Mouse (Mus musculus) limb, embryonic 11.5 days (tissue): ENCODE results near the gene Capn1. TPM values are rescaled to one million over a fixed set of nuclear protein-coding genes. Genes with fewer than 3 reads are reported as not detected.
"Not testable (repeated sequence)": the region's sequence is repeated elsewhere in the genome, so short reads cannot be mapped to it uniquely, and the experiment has no call there.

Experiments
- ATAC-seq: fragments of 200-750 bp; cut with Nextera tagmentation; 2 replicates; pipeline ENCODE4 v1.8.0; 2017; ENCODE audit warnings: low read depth; ENCODE audit not compliant: insufficient number of reproducible peaks, low FRiP score, low TSS enrichment
- DNase-seq: peaks from one replicate; pipeline ENCODE4 v3.0.0-alpha.2; 2015; ENCODE audit warnings: low spot score
- H3K27ac ChIP-seq: fragments of 300-500 bp; sonication (generic); replicated peaks from 2 replicates; pipeline ENCODE4 v1.5.1; 2014; ENCODE audit warnings: low read depth, mild to moderate bottlenecking, low read length
- H3K27me3 ChIP-seq: fragments of 300-500 bp; sonication (generic); 2 replicates; pipeline ENCODE4 v1.6.1; 2014; ENCODE audit warnings: mild to moderate bottlenecking, low read length, mixed read lengths; ENCODE audit not compliant: control insufficient read depth, insufficient read depth
- H3K36me3 ChIP-seq: fragments of 300-500 bp; sonication (generic); 2 replicates; pipeline ENCODE4 v1.6.1; 2014; ENCODE audit warnings: mild to moderate bottlenecking, low read length, moderate library complexity, mixed read lengths; ENCODE audit not compliant: control insufficient read depth, insufficient read depth
- H3K4me1 ChIP-seq: fragments of 300-500 bp; sonication (generic); 2 replicates; pipeline ENCODE4 v1.6.1; 2014; ENCODE audit warnings: low read length, mixed read lengths; ENCODE audit not compliant: control insufficient read depth, insufficient read depth
- H3K4me2 ChIP-seq: fragments of 300-500 bp; sonication (generic); 2 replicates; pipeline ENCODE4 v1.6.1; 2014; ENCODE audit warnings: low read depth, mild to moderate bottlenecking, moderate library complexity; ENCODE audit not compliant: severe bottlenecking
- H3K4me3 ChIP-seq: fragments of 300-500 bp; sonication (generic); 2 replicates; pipeline ENCODE4 v1.5.1; 2014; ENCODE audit warnings: low read depth, low read length
- H3K9ac ChIP-seq: fragments of 300-500 bp; sonication (generic); 2 replicates; pipeline ENCODE4 v1.6.1; 2014; ENCODE audit warnings: mild to moderate bottlenecking, low read length
- H3K9me3 ChIP-seq: fragments of 300-500 bp; sonication (generic); 2 replicates; pipeline ENCODE4 v1.6.1; 2016; ENCODE audit warnings: low read length; ENCODE audit not compliant: control insufficient read depth
- WGBS: fragments of 180-500 bp; shearing (Covaris S2); extraction: QIAGEN DNeasy Blood & Tissue Kit; methylation state at CpG from one replicate; pipeline ENCODE4 v1.1.7; 2014; 5-methylcytosine and 5-hydroxymethylcytosine counted together
- polyA plus RNA-seq: library from polyadenylated mRNA; unstranded; fragments of >200 nt; fragmentation: Nextera tagmentation; extraction: Ambion mirVana; gene quantifications from 2 replicates; pipeline ENCODE4 v1.2.1, GENCODE M21; 2014

Capn1 gene
- polyA plus RNA-seq, 1 experiment from 2014 or later: 3.6 TPM

DNA sequence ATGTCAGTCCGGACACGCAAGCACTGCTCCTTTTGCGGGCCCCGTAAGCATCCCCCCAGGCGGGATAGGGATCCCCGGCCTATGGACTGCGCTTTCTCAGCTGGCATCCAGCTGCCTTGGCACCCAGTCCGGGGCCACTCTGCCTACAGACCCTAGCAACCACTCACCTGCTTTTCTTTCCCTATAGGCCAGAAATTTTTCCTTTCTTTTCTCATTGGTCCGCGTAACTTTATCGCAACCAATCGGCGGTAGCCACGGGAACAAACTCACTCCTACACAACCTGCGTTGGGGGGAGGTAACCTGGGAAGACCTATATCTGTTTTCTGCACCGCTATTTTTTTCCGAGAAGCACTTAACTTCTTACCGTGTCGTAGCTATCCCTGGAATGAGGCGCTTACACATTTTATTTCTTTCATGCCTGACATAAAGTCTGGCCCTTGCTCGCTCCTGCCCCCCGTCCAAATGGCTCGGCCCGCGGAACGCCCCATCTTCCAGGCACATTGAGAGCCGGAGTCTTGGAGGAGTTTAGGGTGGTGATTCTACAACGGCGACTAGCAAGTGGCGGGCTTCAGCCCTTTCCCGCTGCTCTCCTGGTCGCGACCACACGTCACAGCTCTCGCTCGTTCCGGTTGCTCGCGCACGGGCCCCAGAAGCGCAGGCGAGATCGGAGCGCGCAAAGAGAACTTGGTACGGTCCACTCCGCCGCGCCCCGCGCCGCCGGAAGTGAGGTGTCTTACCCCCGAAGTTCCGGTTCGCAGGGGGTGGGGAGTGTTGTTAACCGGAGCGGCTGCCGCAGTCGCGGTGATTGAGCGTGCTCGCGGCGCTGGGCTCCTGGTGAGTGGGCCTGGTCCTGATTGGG, 30.8 kb upstream of the Capn1 start, which contains the start of gene Syvn1:
Gene Syvn1, plus strand, starts transcription at position 283 of the 860 bp plus-strand sequence.
- Histone ChIP-seq H3K4me1 (peaks cover 8% of the 10 kb centered on the region), H3K36me3 (peaks cover 24% of the 10 kb centered on the region), H3K9ac (peak within 1 kb of the TSS; percentile 92), H3K27me3 (no peaks in the 10 kb centered on the region), H3K4me3 (peak within 1 kb of the TSS; percentile 93), H3K4me2 (peak within 1 kb of the TSS; percentile 96), H3K27ac (peak within 1 kb of the TSS; percentile 97), H3K9me3 (no peaks in the 10 kb centered on the region)
- ATAC-seq (peak; percentile 89), DNase-seq (peak; percentile 92)
- WGBS: under 1% methylated on average over 65 of the region's 65 CpGs

DNA sequence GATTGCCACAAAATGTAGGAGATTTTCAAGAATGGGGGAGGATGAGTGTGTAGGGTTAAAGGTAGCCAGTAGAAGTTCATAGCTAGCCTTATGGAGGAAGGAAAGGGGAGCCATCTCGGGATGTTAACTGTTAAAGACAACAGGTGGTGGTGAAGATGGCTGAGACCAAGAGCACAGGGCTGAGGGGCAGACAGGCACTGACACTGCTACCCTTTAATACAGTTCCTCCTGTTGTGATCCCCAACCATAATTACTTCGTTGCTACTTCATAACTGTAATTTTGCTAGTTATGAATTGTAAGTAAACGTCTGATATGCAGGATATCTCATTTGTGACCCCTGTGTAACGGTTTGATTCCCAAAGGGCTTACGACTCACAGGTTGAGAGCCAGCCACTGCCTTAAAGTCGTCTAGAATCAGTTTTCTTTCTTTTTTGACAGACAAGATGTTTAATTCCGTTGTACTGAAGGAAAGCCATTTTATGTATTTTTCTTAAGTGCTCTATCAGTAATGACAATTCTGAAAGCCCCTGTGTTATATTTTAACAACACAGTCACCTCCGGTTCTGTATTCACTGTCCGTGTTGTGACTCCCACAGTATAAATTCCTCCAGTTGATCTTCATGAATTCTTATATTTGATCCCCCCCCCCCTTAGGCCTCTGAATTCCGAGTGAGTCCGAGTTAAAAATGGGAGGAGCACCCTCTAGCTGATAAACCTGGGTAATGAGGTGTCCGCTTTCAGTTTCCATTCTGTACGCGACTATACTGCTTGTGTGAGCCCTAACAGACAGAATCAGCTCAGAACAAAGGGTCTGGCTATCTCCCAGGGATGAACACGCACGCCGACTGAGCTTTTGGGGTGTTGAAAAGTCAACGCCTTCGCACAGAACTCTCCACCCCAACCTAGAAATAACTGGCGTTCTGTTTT, 29.9 kb upstream of the Capn1 start:
- Histone ChIP-seq H3K27me3 (no peaks in the 10 kb centered on the region), H3K4me1 (peaks cover 8% of the 10 kb centered on the region), H3K9ac (peak overlapping the region; percentile 92), H3K4me2 (peak overlapping the region; percentile 96), H3K4me3 (peak overlapping the region; percentile 93), H3K27ac (peak overlapping the region; percentile 97), H3K9me3 (no peaks in the 10 kb centered on the region), H3K36me3 (peaks cover 17% of the 10 kb centered on the region)
- DNase-seq: no peak
- WGBS: 23% methylated on average over 20 of the region's 20 CpGs
- ATAC-seq: no peak; the same call in 1 of the 2 replicates

DNA sequence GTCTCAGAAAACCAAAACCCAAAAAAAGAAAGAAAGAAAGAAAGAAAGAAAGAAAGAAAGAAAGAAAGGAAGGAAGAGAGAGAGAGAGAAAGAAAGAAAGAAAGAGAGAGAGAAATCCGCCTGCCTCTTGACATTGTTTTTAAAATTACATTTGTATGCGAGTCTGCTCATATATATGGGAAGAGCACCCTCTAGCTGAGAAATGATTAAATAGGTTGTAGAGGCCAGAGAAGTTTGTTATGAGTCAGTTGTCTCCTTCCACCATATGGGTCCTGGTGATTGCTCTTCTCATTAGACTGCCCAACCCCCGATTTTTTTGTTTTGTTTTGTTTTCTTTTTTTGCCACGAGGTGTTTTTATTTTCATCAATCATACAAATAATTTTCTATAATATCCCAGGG, 28.4 kb upstream of the Capn1 start:
- H3K27ac ChIP-seq, H3K4me2 ChIP-seq, H3K4me1 ChIP-seq, H3K36me3 ChIP-seq, H3K27me3 ChIP-seq, DNase-seq, ATAC-seq, H3K9ac ChIP-seq, H3K9me3 ChIP-seq, H3K4me3 ChIP-seq: not testable (repeated sequence)
- 83% methylated on average over 4 of the region's 4 CpGs for WGBS

DNA sequence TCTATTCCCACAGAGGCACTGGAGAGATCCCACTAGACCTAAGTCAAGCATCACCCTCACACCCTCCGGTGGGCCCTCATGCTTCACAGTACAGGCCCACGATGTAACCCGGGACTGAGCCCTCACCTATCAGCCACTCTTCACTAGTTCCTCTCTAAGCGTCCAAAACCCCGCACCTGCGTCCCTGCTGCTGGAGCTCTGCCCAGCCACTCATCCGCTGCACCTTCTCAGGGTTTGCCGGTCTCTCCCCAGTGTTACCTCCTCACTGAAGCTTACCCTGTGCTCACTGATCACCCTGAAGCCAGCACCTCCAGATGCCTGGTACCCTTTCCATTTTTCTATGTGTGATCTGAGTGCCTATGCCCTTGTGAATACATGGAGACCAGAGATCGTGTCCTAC, 26.6 kb upstream of the Capn1 start:
- no peak overlapping the region for H3K4me2 ChIP-seq
- DNase-seq: no peak
- no peak overlapping the region for H3K9ac ChIP-seq
- no peak for ATAC-seq
- WGBS: 82% methylated on average over 9 of the region's 9 CpGs
- H3K4me1 ChIP-seq: peaks cover 3% of the 10 kb centered on the region; the same call in 1 of the 2 replicates
- H3K27me3 ChIP-seq: no peaks in the 10 kb centered on the region
- H3K9me3 ChIP-seq: no peaks in the 10 kb centered on the region
- no peaks in the 10 kb centered on the region for H3K36me3 ChIP-seq
- H3K4me3 ChIP-seq: no peak overlapping the region
- no peak overlapping the region for H3K27ac ChIP-seq

- H3K27ac ChIP-seq: no peak overlapping the region
- no peak for ATAC-seq
- no peaks in the 10 kb centered on the region for H3K9me3 ChIP-seq
- H3K36me3 ChIP-seq: no peaks in the 10 kb centered on the region
- H3K4me1 ChIP-seq: no peaks in the 10 kb centered on the region
- H3K27me3 ChIP-seq: no peaks in the 10 kb centered on the region
- no peak for DNase-seq
- H3K4me3 ChIP-seq: no peak overlapping the region
- H3K9ac ChIP-seq: no peak overlapping the region
- H3K4me2 ChIP-seq: no peak overlapping the region
Measured at GRCm38 (mm10) chr19:6040002-6040401, 24.3 kb upstream of the Capn1 start.

- ATAC-seq (no peak), DNase-seq (no peak)
- no peak overlapping the region for H3K4me3 ChIP-seq
- no peak overlapping the region for H3K27ac ChIP-seq
- WGBS: 83% methylated on average over 7 of the region's 7 CpGs
- H3K27me3 ChIP-seq: no peaks in the 10 kb centered on the region
- H3K4me2 ChIP-seq: no peak overlapping the region
- no peak overlapping the region for H3K9ac ChIP-seq
- H3K36me3 ChIP-seq: no peaks in the 10 kb centered on the region
- no peaks in the 10 kb centered on the region for H3K9me3 ChIP-seq
- no peaks in the 10 kb centered on the region for H3K4me1 ChIP-seq
Measured at GRCm38 (mm10) chr19:6038326-6038725, 22.6 kb upstream of the Capn1 start.

- Histone ChIP-seq H3K9ac (no peak overlapping the region), H3K4me3 (no peak overlapping the region), H3K4me2 (no peak overlapping the region), H3K4me1 (no peaks in the 10 kb centered on the region), H3K9me3 (no peaks in the 10 kb centered on the region), H3K36me3 (no peaks in the 10 kb centered on the region), H3K27ac (no peak overlapping the region), H3K27me3 (no peaks in the 10 kb centered on the region)
- DNase-seq (no peak), ATAC-seq (no peak)
Measured at GRCm38 (mm10) chr19:6037695-6038094, 22.0 kb upstream of the Capn1 start.

DNA sequence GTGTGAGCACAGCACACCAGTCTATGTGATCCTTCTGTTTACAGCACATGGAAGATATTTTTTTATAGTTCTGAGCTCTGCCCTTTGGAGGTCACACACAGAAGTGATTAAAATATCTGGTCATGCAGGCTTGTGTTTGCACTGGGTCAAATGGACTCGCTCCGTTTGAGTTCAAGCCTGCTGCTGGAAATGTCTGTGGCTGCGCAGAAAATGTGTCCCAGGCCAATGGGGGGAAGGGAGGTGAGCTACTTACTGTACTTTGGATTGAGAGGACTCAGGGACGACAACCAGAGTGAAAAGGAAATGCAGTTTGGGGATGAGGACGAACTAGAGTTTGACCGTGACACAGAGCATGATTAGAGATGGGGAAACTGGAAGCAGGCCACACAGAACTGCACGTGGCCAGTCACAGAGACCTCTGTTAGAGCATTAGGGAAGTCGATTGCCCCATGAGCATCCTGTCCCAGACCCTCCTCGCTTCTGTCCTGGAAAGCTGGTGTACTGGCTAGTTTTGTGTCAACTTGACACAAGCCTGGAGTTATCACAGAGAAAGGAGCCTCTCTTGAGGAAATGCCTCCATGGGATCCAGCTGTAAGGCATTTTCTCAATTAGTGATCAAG, 20.4 kb upstream of the Capn1 start:
- no peak overlapping the region for H3K4me3 ChIP-seq
- ATAC-seq (no peak), DNase-seq (no peak)
- no peak overlapping the region for H3K9ac ChIP-seq
- no peaks in the 10 kb centered on the region for H3K36me3 ChIP-seq
- WGBS: 77% methylated on average over 9 of the region's 9 CpGs
- H3K4me1 ChIP-seq: no peaks in the 10 kb centered on the region
- H3K27me3 ChIP-seq: no peaks in the 10 kb centered on the region
- H3K27ac ChIP-seq: no peak overlapping the region
- H3K4me2 ChIP-seq: no peak overlapping the region
- no peaks in the 10 kb centered on the region for H3K9me3 ChIP-seq
